Mouse (Mus musculus) gastrocnemius, adult 8-10 months (tissue): ENCODE measurements around the gene Neu3. TPM values are rescaled to one million over a fixed set of nuclear protein-coding genes. Genes with fewer than 3 reads are reported as not detected.
A peak's percentile ranks its signal among the peaks of the same experiment; 100 is the strongest.

Experiments used
- DNase-seq, 2 experiments: peaks; one replicate each; pipeline ENCODE4 v3.0.0; 2022; ENCODE audit warnings: low spot score in 2 of 2
- total RNA-seq, 4 experiments: library from RNA; stranded (reverse); gene quantifications; 2 replicates each; pipeline ENCODE4 v1.2.4; 2022

Gene Neu3
- 1 to 10 TPM; 2.7 to 3.5 (median 2.9) TPM for total RNA-seq

- DNase-seq, result peak; percentile 90 to 95
These were observed at the start of gene Neu3 for GRCm38 (mm10) chr7:99828083-99828570. Gene Neu3 (minus strand): TSS chr7:99828417.

DNA sequence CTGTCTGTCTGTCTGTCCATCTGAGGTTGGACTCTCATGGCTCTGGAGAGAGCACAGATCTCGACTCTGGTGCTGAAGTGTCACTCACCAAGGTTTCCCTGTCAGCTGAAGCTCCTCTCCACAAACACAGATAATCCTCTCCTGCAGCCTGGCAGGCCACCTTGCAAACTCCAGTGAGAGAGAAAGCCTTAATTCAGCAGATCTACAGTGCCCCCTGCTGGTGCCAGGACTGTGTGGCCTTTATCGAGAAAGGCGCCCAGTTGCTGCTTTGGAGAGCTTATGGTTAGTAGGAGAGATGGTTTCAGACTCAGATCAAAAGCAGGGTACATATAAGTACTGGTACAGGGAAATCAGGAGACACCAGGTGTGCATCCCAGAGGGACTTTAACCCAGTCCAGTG, 48.1 kb upstream of the Neu3 start:
- peak; percentile 64 to 66 for DNase-seq

DNA sequence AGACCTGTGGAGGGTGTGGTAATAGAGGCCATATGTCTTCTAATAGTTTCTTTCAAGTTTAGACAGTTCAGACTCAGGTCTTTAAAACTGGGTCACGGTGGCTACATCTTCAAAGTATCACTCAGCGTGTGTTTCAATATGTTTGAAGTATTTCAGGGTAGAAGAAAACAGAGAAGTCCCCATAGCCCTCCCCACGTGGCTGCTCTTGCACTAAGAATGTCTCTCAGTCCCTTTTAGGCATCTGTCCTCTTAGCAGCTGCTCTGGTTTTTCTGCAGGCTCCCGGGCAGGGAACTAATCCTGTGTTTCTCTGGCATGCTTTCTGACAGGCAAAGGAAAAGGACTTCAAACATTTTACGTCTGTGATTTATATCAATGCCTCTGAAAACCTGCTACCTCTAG, 47.7 kb upstream of the Neu3 start:
- DNase-seq, result no peak

- DNase-seq, result no peak
These were observed 45.7 kb upstream of the Neu3 start for GRCm38 (mm10) chr7:99873965-99874364.

GRCm38 (mm10) chr7:99869296-99869695, 41.1 kb upstream of the Neu3 start:
- DNase-seq, result no peak

DNA sequence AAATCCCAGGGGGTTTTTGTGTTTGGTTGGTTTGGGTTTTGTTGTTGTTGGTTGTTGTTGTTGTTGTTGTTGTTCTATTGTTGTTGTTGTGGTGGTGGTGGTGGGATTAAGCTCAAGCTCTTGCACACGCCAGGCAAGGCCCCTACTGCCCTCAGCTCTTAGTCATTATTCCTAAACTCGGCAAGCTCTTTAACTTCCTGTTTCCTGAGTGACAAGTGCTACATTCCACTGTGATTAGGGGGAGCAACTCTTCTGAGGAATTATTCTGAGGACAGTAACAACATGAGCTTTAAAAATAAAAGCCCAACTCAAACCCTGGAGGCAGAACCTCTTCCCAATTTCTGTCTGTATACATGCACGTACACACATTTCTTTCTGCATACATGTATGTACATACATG, 37.0 kb upstream of the Neu3 start:
- no peak for DNase-seq

DNA sequence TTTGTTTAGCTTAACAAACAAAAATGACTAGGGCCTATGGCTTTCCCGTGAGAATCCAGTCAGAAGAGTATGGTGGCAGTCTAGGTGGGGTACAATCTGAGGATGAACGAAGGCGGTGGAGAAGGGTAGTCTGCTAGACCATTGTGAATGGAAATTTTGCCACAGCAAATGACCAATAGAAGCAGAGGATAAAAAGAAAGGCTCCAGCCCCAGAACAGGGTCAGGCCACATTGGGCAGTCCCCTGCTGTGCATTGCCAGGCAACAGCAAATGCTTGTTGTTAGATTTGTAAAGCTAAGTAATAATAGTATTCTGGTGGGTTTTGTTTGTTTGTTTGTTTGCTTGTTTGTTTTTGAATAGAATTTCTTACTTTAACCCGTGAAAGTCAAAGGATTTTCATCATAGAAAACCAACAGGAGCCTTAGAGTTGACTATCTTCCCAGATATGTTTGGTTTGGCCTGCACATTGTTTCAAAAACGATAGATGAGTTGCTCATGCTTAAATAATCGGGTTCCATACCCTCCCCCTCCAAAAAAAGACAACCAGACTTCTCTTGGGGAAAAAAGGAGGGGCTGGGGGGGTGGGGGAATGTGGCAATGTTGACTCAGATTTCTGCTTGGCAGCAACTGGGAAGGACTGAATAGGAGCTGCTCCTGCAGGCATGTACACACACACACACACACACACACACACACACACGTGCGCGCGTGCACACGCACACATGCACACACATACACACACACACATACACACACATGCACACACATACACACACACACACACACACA, 36.2 kb upstream of the Neu3 start:
- no peak for DNase-seq

GRCm38 (mm10) chr7:99863362-99863761, 35.1 kb upstream of the Neu3 start, which contains the start of gene Spcs2:
Gene Spcs2 (minus strand): TSS chr7:99863462.
- no peak for DNase-seq

DNA sequence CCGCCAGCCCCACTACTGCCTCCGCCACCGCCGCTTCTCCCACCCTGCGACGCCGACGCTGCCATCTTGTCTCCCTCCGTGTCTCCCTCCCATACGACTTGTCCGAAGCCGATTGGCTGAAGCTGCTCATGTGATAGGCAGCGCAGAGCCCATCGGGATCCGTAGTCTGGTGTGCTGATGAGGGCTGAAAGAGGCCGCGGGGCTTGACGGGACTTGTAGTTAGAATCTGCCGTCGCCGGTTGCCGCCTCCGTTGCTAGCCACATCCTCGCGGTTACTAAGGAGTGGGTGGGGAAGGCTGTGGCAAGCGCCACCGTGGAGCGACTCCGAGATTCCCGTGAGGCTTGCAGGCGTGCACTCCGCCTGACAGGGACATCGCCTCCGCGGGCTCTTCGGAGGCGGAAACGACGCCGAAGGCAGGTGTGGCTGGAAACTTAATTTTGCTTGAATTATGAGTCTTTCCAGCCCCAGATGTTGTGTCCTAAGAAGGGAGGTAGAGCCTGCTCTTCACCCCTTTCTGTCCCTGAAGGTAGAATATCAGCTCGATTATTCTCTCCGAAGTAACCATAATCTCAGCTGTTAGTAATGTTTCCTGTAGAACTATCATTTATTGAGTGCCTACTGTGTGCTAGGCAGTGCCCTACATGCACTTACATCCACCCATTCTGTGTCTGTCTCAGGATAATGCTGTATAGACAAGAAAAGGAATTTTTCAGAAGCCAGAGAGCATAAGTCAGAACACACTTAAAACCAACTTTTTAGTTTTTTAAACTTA, 30.8 kb upstream of the Neu3 start, which contains the start of gene Xrra1:
TSS of gene Xrra1 (plus strand) at position 304 of the 773 bp plus-strand sequence.
- peak; percentile 92 to 94 for DNase-seq

DNA sequence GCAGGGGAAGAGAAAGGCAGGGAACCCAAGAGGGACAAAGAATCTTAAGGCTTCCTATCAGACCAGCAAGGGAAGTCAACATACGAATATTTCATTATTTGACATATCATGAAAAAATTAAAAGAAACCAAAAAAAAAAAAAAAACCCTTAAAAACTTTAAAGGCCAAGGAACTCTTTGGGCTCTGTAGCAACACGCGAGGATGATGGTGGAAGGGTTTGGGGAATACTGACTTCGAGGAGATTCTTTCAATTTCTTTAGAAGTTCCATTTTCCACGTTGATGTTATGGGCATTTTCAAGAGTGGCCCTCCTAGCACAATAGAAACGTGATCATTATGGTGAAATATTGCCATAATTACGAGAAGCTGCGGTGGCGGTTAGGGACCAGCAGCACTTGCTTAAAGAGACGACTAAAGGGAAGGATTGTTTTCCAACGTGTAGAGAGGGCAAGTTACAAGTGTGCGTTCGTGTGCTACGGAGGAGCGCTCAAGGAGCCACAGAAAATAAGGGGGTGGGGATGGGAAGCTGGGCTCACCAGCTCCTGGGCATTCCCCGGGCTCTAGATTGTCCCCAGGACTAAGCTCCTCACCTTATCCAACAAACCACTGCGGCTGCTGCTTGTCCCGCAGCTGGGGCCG, 30.1 kb upstream of the Neu3 start:
- DNase-seq, result no peak

DNA sequence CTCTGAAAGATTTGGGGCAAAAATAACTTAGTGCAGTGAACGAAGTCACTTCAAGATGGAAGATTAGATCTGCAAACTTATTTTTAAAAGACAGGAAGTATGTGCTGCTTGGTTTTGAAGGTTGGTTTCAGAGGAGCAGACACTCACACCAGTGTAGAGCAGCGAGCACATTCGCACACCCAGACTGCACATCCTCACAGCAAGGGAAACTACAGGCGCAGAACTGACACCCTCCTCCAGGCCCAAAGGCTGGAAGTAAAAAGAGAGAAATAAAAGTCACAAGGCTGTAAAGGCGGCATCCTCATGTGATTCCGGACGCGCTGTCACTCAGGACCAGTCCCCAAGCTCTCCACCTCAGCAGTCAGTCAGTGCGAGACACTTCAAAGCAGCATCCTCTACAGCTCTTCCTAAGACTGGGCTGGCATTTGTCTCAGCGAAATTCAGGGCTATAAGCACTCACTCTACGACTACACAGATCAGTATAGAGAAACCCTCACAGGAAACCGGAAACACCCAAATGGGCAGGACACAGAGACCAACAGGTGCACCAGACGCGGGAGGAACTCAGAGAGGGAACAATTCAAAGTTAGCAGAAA, 28.1 kb upstream of the Neu3 start:
- no peak for DNase-seq

GRCm38 (mm10) chr7:99854311-99854710, 26.1 kb upstream of the Neu3 start:
- DNase-seq, result no peak

DNA sequence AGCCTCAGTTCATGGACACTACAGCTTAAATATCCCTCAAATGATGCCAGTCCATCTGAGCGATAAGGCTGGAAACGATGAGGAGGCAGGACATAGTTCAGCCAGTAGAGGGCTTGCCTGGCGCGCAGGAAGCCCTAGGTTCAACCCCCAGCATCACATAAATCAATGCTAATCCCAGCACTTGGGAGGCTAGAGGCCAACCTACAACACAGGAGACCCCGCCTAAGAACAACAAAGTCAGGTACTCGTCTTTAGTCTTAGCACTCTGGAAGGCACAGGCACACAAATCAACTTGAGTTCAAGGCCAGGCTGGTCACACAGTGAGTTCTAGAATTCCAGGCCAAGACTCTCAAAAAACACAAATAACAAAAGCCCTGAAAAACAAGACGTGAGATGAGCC, 25.1 kb upstream of the Neu3 start:
- DNase-seq, result no peak

DNA sequence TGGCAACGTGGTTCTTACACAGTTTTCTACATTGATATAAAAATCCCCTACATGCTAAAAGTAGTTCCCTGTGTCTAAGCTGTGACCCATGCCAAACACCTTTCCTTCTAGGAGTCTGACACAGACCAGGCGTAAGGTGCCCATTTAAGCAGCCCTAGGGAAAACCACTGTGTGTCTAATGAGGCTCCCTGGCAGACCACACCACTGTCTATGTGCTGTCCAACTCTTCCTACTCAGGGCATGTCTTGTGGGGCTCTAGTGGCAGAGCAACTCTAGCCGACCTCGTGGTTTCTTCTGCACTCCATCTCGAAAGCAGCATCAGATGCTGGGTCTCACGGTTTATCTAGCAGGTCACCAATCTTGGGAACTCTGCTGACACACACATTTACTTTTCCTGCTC, 23.4 kb upstream of the Neu3 start:
- DNase-seq, result no peak

- DNase-seq, result no peak
These were observed 22.9 kb upstream of the Neu3 start for GRCm38 (mm10) chr7:99851121-99851520.

DNA sequence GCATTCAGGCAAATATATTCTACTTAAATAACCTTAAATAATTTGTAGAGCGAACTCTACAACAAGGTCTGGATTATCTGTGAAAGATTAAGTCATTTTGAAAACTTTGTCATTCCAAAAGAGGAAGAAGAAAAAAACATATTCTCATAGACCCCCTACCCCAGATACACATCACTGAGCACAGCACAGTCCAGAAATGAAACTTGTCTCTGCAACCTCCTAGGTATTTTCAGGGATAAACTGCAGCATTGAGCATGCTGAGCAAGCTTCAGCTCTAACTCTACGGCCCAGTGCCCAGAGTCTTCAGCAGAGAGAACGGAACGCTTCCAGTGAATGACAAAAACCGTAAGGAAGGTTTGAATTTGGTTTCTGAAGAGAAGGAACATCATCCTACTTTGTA, 22.3 kb upstream of the Neu3 start:
- no peak for DNase-seq

- no peak for DNase-seq
These were observed 17.5 kb upstream of the Neu3 start for GRCm38 (mm10) chr7:99845533-99846236.

- no peak for DNase-seq
These were observed 10.0 kb upstream of the Neu3 start for GRCm38 (mm10) chr7:99838241-99838640.

DNA sequence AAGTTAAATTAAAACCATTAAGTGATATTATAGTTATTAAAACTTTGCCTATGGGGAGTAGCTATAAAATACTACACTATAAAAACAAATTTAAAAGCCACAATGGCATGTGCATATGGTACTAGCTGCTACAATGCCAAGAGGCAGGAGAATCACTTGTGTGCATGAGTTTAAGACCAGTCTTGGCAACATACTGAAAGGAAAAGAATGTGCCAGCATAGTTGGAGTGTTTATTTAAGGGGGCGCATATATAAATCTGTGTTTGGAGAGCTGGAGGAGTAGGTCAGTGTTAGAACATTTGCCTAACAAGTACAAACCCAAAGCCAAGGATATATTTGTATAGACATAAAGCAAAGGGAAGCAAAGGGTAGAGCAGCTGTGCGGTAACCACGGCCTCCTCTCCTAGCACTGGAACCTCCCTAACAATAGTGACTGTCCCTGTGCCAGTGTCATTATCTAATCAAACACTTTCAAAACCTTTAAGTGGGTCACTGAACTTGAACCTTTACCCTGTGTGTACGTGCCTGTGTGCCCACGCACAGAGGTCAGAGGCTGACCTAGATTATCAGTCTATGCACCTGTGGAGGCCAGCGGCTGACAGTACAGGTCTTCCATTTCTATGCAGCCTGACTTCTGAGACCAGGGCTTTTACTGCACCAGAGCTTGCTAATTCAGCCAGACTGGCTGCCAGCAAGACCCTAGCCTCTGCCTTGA, 9.3 kb upstream of the Neu3 start:
- DNase-seq, result no peak

- no peak for DNase-seq
These were observed 8.6 kb upstream of the Neu3 start for GRCm38 (mm10) chr7:99836781-99837180.
